Mouse (Mus musculus): ENCODE measurements at regions not wholly inside any gene's neighbourhood (a gene's known extent, or its start where the extent isn't known, plus 50 kb on each side); places are given as distances from the start of the nearest gene placed in this dataset.

GRCm38 (mm10) chr2:148506966-148507365 is 63.6 kb upstream of the Cd93 start:
- Histone ChIP-seq H3K27ac (ENCODE audit: poor library complexity, severe bottlenecking) (no peak overlapping the region), H3K27me3 (replicated peaks) (no peaks in the 10 kb centered on the region), H3K4me1 (replicated peaks) (peaks cover 17% of the 10 kb centered on the region), H3K36me3 (no peaks in the 10 kb centered on the region), H3K9me3 (replicated peaks) (no peaks in the 10 kb centered on the region), H3K4me2 (no peak overlapping the region), H3K4me3 (no peak overlapping the region), H3K9ac (no peak overlapping the region)
- no peak for ATAC-seq (ENCODE audit: insufficient number of reproducible peaks, low FRiP score)
- WGBS: 63% methylated on average over 3 of the region's 3 CpGs

GRCm38 (mm10) chr2:148505651-148506050 is 62.3 kb upstream of the Cd93 start:
- Histone ChIP-seq H3K27ac (ENCODE audit: poor library complexity, severe bottlenecking) (no peak overlapping the region), H3K27me3 (replicated peaks) (no peaks in the 10 kb centered on the region), H3K9ac (no peak overlapping the region), H3K4me1 (replicated peaks) (peaks cover 17% of the 10 kb centered on the region), H3K9me3 (replicated peaks) (no peaks in the 10 kb centered on the region), H3K36me3 (no peaks in the 10 kb centered on the region), H3K4me3 (no peak overlapping the region), H3K4me2 (no peak overlapping the region)
- ATAC-seq (ENCODE audit: insufficient number of reproducible peaks, low FRiP score): no peak
- 27% methylated on average over 3 of the region's 3 CpGs for WGBS

GRCm38 (mm10) chr2:148503143-148503854 is 59.9 kb upstream of the Cd93 start:
- no peak overlapping the region for H3K27ac ChIP-seq (ENCODE audit: poor library complexity, severe bottlenecking)

GRCm38 (mm10) chr2:148502321-148502720 is 59.0 kb upstream of the Cd93 start:
- Histone ChIP-seq H3K36me3 (no peaks in the 10 kb centered on the region), H3K27me3 (replicated peaks) (no peaks in the 10 kb centered on the region), H3K9ac (no peak overlapping the region), H3K4me3 (no peak overlapping the region), H3K9me3 (replicated peaks) (no peaks in the 10 kb centered on the region), H3K27ac (ENCODE audit: poor library complexity, severe bottlenecking) (no peak overlapping the region), H3K4me2 (no peak overlapping the region), H3K4me1 (replicated peaks) (peaks cover 27% of the 10 kb centered on the region)
- ATAC-seq (ENCODE audit: insufficient number of reproducible peaks, low FRiP score): no peak
- WGBS: 47% methylated on average over 2 of the region's 2 CpGs

More at GRCm38 (mm10) chr2:148503143-148503854, 59.9 kb upstream of the Cd93 start:
- no peak overlapping the region for H3K4me2 ChIP-seq
- H3K36me3 ChIP-seq: no peaks in the 10 kb centered on the region
- H3K4me3 ChIP-seq: no peak overlapping the region
- H3K9ac ChIP-seq: no peak overlapping the region
- no peaks in the 10 kb centered on the region for H3K9me3 ChIP-seq (replicated peaks)
- ATAC-seq (ENCODE audit: insufficient number of reproducible peaks, low FRiP score): no peak
- H3K27me3 ChIP-seq (replicated peaks): no peaks in the 10 kb centered on the region
- H3K4me1 ChIP-seq (replicated peaks): peaks cover 29% of the 10 kb centered on the region
- WGBS: 94% methylated on average over 2 of the region's 2 CpGs

- no peak overlapping the region for H3K27ac ChIP-seq (ENCODE audit: poor library complexity, severe bottlenecking)
- 73% methylated on average over 6 of the region's 6 CpGs for WGBS
- H3K4me3 ChIP-seq: no peak overlapping the region
- no peaks in the 10 kb centered on the region for H3K9me3 ChIP-seq (replicated peaks)
- H3K9ac ChIP-seq: no peak overlapping the region
- no peak overlapping the region for H3K4me2 ChIP-seq
- no peaks in the 10 kb centered on the region for H3K36me3 ChIP-seq
- no peaks in the 10 kb centered on the region for H3K27me3 ChIP-seq (replicated peaks)
- H3K4me1 ChIP-seq (replicated peaks): peaks cover 24% of the 10 kb centered on the region
- no peak for ATAC-seq (ENCODE audit: insufficient number of reproducible peaks, low FRiP score)
Measured at GRCm38 (mm10) chr2:148500235-148500936, 57.0 kb upstream of the Cd93 start.

GRCm38 (mm10) chr2:148497452-148498302 is 54.3 kb upstream of the Cd93 start:
- Histone ChIP-seq H3K9ac (no peak overlapping the region), H3K27ac (ENCODE audit: poor library complexity, severe bottlenecking) (no peak overlapping the region), H3K36me3 (no peaks in the 10 kb centered on the region), H3K4me1 (replicated peaks) (peaks cover 19% of the 10 kb centered on the region), H3K9me3 (replicated peaks) (no peaks in the 10 kb centered on the region), H3K4me3 (no peak overlapping the region), H3K27me3 (replicated peaks) (no peaks in the 10 kb centered on the region), H3K4me2 (no peak overlapping the region)
- WGBS: 66% methylated on average over 12 of the region's 12 CpGs
- ATAC-seq (ENCODE audit: insufficient number of reproducible peaks, low FRiP score): no peak

- Histone ChIP-seq H3K4me2 (no peak overlapping the region), H3K4me1 (replicated peaks) (peaks cover 13% of the 10 kb centered on the region), H3K9ac (no peak overlapping the region), H3K4me3 (no peak overlapping the region), H3K27ac (ENCODE audit: poor library complexity, severe bottlenecking) (no peak overlapping the region), H3K27me3 (replicated peaks) (no peaks in the 10 kb centered on the region), H3K36me3 (no peaks in the 10 kb centered on the region), H3K9me3 (replicated peaks) (no peaks in the 10 kb centered on the region)
- no peak for ATAC-seq (ENCODE audit: insufficient number of reproducible peaks, low FRiP score)
- WGBS: 85% methylated on average over 6 of the region's 6 CpGs
Measured at GRCm38 (mm10) chr2:148496151-148497040, 53.0 kb upstream of the Cd93 start.

GRCm38 (mm10) chr2:148495485-148495884 is 52.1 kb upstream of the Cd93 start:
- WGBS: 69% methylated on average over 3 of the region's 3 CpGs
- H3K36me3 ChIP-seq: no peaks in the 10 kb centered on the region

GRCm38 (mm10) chr2:148493281-148493680 is 49.9 kb upstream of the Cd93 start:
- no peak overlapping the region for H3K9ac ChIP-seq
- H3K4me2 ChIP-seq: no peak overlapping the region
- no peaks in the 10 kb centered on the region for H3K27me3 ChIP-seq (replicated peaks)
- H3K36me3 ChIP-seq: no peaks in the 10 kb centered on the region
- peaks cover 8% of the 10 kb centered on the region; the same call in 1 of the 2 replicates for H3K4me1 ChIP-seq (replicated peaks)
- no peak overlapping the region for H3K27ac ChIP-seq (ENCODE audit: poor library complexity, severe bottlenecking)
- H3K9me3 ChIP-seq (replicated peaks): no peaks in the 10 kb centered on the region
- H3K4me3 ChIP-seq: no peak overlapping the region
- ATAC-seq (ENCODE audit: insufficient number of reproducible peaks, low FRiP score): no peak

More at GRCm38 (mm10) chr2:148495485-148495884, 52.1 kb upstream of the Cd93 start:
- Histone ChIP-seq H3K4me2 (no peak overlapping the region), H3K27me3 (replicated peaks) (no peaks in the 10 kb centered on the region), H3K4me1 (replicated peaks) (peaks cover 14% of the 10 kb centered on the region), H3K4me3 (no peak overlapping the region), H3K9ac (no peak overlapping the region), H3K27ac (ENCODE audit: poor library complexity, severe bottlenecking) (no peak overlapping the region), H3K9me3 (replicated peaks) (no peaks in the 10 kb centered on the region)
- no peak for ATAC-seq (ENCODE audit: insufficient number of reproducible peaks, low FRiP score)
